Comparison of ENCODE assay signal across 8 mouse cellular contexts in the genomic region with DNA sequence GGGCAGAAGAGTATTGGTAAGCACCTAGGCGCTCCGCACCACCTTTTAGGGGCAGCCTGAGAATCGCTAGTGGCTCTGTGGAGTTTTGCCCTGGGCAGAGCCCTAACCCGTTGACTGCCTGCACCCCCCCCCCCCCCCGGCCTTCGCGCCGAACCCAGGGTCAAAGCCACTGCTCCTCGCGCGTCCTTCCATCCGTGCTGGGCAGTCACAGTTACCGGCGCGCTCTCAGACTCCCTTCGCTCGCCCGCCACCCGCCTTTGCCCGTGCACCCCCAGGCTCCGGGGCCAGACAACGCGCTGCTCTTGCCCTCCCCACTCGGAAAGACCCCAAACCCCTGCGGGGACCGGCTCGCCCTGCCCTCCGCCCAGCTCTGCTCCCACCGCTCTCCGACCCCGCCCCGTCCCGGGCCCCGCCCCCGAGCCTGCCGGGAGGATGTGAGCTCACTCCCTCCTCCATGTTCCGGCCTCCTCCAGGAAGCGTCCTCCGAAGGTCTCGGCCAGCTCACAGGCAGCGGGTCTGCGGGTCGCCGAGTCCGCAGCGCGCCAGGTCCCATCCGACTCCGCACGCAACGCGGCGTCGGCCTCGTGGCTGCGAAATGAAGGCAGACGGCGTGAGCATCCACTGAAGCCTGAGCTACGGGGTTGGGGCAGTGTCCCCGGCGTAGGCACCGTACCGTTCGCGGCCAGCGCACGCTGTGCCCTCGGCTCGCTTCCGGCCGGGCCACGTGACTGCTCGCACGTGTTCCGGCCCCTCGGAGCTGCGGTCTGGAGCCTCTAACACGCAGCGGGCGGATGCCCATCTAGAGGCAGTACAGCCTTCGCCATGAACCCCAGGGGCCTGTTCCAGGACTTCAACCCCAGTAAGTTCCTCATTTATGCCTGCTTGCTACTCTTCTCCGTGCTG. TPM values are rescaled to one million over a fixed set of nuclear protein-coding genes. Genes with fewer than 3 reads are reported as not detected.
A peak's percentile ranks its signal among the peaks of the same experiment; 100 is the strongest.
DNase-seq lines count a peak whose midpoint lies in the region; ATAC-seq lines count a peak whose summit lies in the region.

A gene (plus strand): TSS at position 472 of the 903 bp plus-strand sequence.

- peak; percentile 63 for DNase-seq in brain, embryonic 18.5 days (ENCODE audit: low read depth, low spot score)
- DNase-seq in forebrain, embryonic 11.5 days (ENCODE audit: low spot score), result peak; percentile 97
- peak; percentile 93 to 97 for DNase-seq in kidney, postnatal 25 days
- peak; percentile 83 for DNase-seq in liver, embryonic 13.5 days
- peak; percentile 84 to 86 for DNase-seq in natural killer cell, adult 2 months (ENCODE audit: low spot score in 2 of 2)

- peak within 1 kb of the TSS; percentile 51 for H3K4me3 ChIP-seq in forebrain, embryonic 11.5 days (ENCODE audit: low read depth, low read length)
- peak within 1 kb of the TSS; percentile 86 for H3K4me3 ChIP-seq in heart, embryonic 15.5 days
- H3K4me3 ChIP-seq in liver, embryonic 13.5 days (replicated peaks), result peak within 1 kb of the TSS; percentile 73
- peak within 1 kb of the TSS; percentile 61 for H3K4me3 ChIP-seq in stomach, embryonic 14.5 days (ENCODE audit: low read depth, low read length)

- H3K36me3 ChIP-seq in forebrain, embryonic 11.5 days (ENCODE audit: control insufficient read depth, insufficient read depth, low read length), result peaks cover 5% of the 10 kb centered on the region; the same call in 1 of the 2 replicates
- H3K36me3 ChIP-seq in heart, embryonic 15.5 days, result peaks cover 29% of the 10 kb centered on the region
- H3K36me3 ChIP-seq in liver, embryonic 13.5 days, result peaks cover 26% of the 10 kb centered on the region
- peaks cover 10% of the 10 kb centered on the region; the same call in 1 of the 2 replicates for H3K36me3 ChIP-seq in stomach, embryonic 14.5 days (ENCODE audit: control insufficient read depth, insufficient read depth, low read length)

- peaks cover 4% of the 10 kb centered on the region; the same call in 1 of the 2 replicates for H3K9me3 ChIP-seq in forebrain, embryonic 11.5 days (ENCODE audit: control insufficient read depth, low read length)
- H3K9me3 ChIP-seq in heart, embryonic 15.5 days (replicated peaks), result no peaks in the 10 kb centered on the region
- peaks cover 8% of the 10 kb centered on the region; the same call in 1 of the 2 replicates for H3K9me3 ChIP-seq in liver, embryonic 13.5 days (replicated peaks)
- H3K9me3 ChIP-seq in stomach, embryonic 14.5 days (ENCODE audit: control insufficient read depth, low read depth, low read length), result peaks cover 13% of the 10 kb centered on the region; the same call in 1 of the 2 replicates

- peaks cover 13% of the 10 kb centered on the region for H3K4me1 ChIP-seq in forebrain, embryonic 11.5 days (replicated peaks; ENCODE audit: control insufficient read depth, insufficient read depth, low read length)
- peaks cover 28% of the 10 kb centered on the region for H3K4me1 ChIP-seq in heart, embryonic 15.5 days (replicated peaks)
- peaks cover 44% of the 10 kb centered on the region for H3K4me1 ChIP-seq in liver, embryonic 13.5 days (replicated peaks)
- peaks cover 17% of the 10 kb centered on the region for H3K4me1 ChIP-seq in stomach, embryonic 14.5 days (ENCODE audit: control insufficient read depth, insufficient read depth, low read length)

- peak; percentile 91 for ATAC-seq in CD4-positive, CD25-positive, alpha-beta regulatory T cell, adult 4 months
- peak; percentile 97 for ATAC-seq in forebrain, embryonic 11.5 days (replicated peaks; ENCODE audit: low FRiP score)
- peak; percentile 94 for ATAC-seq in heart, embryonic 15.5 days (replicated peaks; ENCODE audit: insufficient number of reproducible peaks, insufficient read depth, low FRiP score, low read depth)
- peak; percentile 92 for ATAC-seq in liver, embryonic 13.5 days (ENCODE audit: low read depth)
- peak; percentile 94 for ATAC-seq in stomach, embryonic 14.5 days (ENCODE audit: insufficient number of reproducible peaks, insufficient read depth, low FRiP score, low read depth)

- H3K9ac ChIP-seq in forebrain, embryonic 11.5 days (ENCODE audit: low read length), result peak within 1 kb of the TSS; percentile 82
- H3K9ac ChIP-seq in heart, embryonic 15.5 days, result peak within 1 kb of the TSS; percentile 85
- H3K9ac ChIP-seq in liver, embryonic 13.5 days, result peak within 1 kb of the TSS; percentile 76
- H3K9ac ChIP-seq in stomach, embryonic 14.5 days (replicated peaks; ENCODE audit: low read depth, low read length), result peak within 1 kb of the TSS; percentile 69

- WGBS in forebrain, embryonic 11.5 days, result 1% methylated on average over 73 of the region's 82 CpGs
- 1% methylated on average over 82 of the region's 82 CpGs for WGBS in heart, embryonic 15.5 days
- under 1% methylated on average over 78 of the region's 82 CpGs for WGBS in liver, embryonic 13.5 days (ENCODE audit: insufficient replicate concordance)
- WGBS in stomach, embryonic 14.5 days, result 1% methylated on average over 71 of the region's 82 CpGs

- no peaks in the 10 kb centered on the region for H3K27me3 ChIP-seq in forebrain, embryonic 11.5 days (ENCODE audit: control insufficient read depth, insufficient read depth, low read length)
- no peaks in the 10 kb centered on the region for H3K27me3 ChIP-seq in heart, embryonic 15.5 days
- H3K27me3 ChIP-seq in liver, embryonic 13.5 days, result no peaks in the 10 kb centered on the region
- no peaks in the 10 kb centered on the region for H3K27me3 ChIP-seq in stomach, embryonic 14.5 days (ENCODE audit: control insufficient read depth, insufficient read depth, low read length)

- 0 out of 2 replicates have a peak within 1 kb of the TSS, but pooled peaks have one; percentile 21 for H3K27ac ChIP-seq in forebrain, embryonic 11.5 days (ENCODE audit: low read depth, low read length)
- peak within 1 kb of the TSS; percentile 92 for H3K27ac ChIP-seq in heart, embryonic 15.5 days
- peak within 1 kb of the TSS; percentile 59 for H3K27ac ChIP-seq in liver, embryonic 13.5 days
- H3K27ac ChIP-seq in stomach, embryonic 14.5 days (ENCODE audit: low read length), result peak within 1 kb of the TSS; percentile 74

- peak within 1 kb of the TSS; percentile 83 for H3K4me2 ChIP-seq in forebrain, embryonic 11.5 days (ENCODE audit: low read depth, low read length, severe bottlenecking)
- H3K4me2 ChIP-seq in heart, embryonic 15.5 days, result peak within 1 kb of the TSS; percentile 92
- peak within 1 kb of the TSS; percentile 91 for H3K4me2 ChIP-seq in liver, embryonic 13.5 days
- H3K4me2 ChIP-seq in stomach, embryonic 14.5 days (replicated peaks; ENCODE audit: low read depth, low read length), result peak within 1 kb of the TSS; percentile 93

RNA-seq across cellular contexts. Expression of the gene that starts here (rescaled TPM):
- 10 to 100 TPM; 24.9 to 25.4 TPM for polyA plus RNA-seq in CD4-positive, CD25-positive, alpha-beta regulatory T cell, adult 4 months (2017; shearing (Covaris generic))
- 22.5 and 23.4 TPM in 2 replicates for polyA plus RNA-seq in forebrain, embryonic 11.5 days (2014; fragmentation: Nextera tagmentation; extraction: Ambion mirVana)
- polyA plus RNA-seq in heart, embryonic 15.5 days (2015; fragmentation: Nextera tagmentation; extraction: Ambion mirVana), result 20.1 and 21.0 TPM in 2 replicates
- 9.8 and 10.2 TPM in 2 replicates for polyA plus RNA-seq in liver, embryonic 13.5 days (2015; fragmentation: Nextera tagmentation; extraction: Ambion mirVana)
- polyA plus RNA-seq in stomach, embryonic 14.5 days (2014; fragmentation: Nextera tagmentation; extraction: Ambion mirVana), result 22.8 and 23.9 TPM in 2 replicates

Comparison
In these comparisons a context has a peak if more than half of its experiments do, and no peak if none do; other contexts are left out.
1. Peak in every context shown above with its lines: DNase-seq, ATAC-seq, H3K4me3 ChIP-seq and H3K27ac ChIP-seq.
2. H3K27ac ChIP-seq: peak in every context shown above with its lines; median percentile 92 in heart, embryonic 15.5 days; 74 in stomach, embryonic 14.5 days; 59 in liver, embryonic 13.5 days; 21 in forebrain, embryonic 11.5 days.